Mouse (Mus musculus) ES-E14 (cell line): ENCODE results near the gene Hoxb3. TPM values are rescaled to one million over a fixed set of nuclear protein-coding genes. Genes with fewer than 3 reads are reported as not detected.

ENCODE experiments used
- DNase-seq: peaks from one replicate; pipeline ENCODE4 v3.0.0-alpha.2; 2013; ENCODE audit warnings: low read depth, low spot score
- H3K27ac ChIP-seq: 2 replicates; pipeline ENCODE4 v1.5.1; 2012; ENCODE audit warnings: low read depth, mild to moderate bottlenecking, low read length, moderate library complexity, mixed read lengths; ENCODE audit not compliant: poor library complexity, insufficient read depth, severe bottlenecking
- H3K36me3 ChIP-seq: 2 replicates; pipeline ENCODE4 v1.6.1; 2012; ENCODE audit warnings: mild to moderate bottlenecking, low read length, moderate library complexity, mixed read lengths; ENCODE audit not compliant: control insufficient read depth, poor library complexity, insufficient read depth, severe bottlenecking
- H3K4me1 ChIP-seq, 2 experiments: fragments of 150-350 bp in 1 of 2; sonication (generic) in 1 of 2; 2 replicates each; pipeline ENCODE4 v1.6.1; 2012; ENCODE audit warnings: low read length in 2 of 2, mild to moderate bottlenecking in 1 of 2, mixed read lengths in 1 of 2; ENCODE audit not compliant: control insufficient read depth in 2 of 2, insufficient read depth in 2 of 2, poor library complexity in 1 of 2
- H3K4me3 ChIP-seq, 2 experiments: fragments of 150-350 bp in 1 of 2; sonication (generic) in 1 of 2; 2 replicates each; pipeline ENCODE4 v1.5.1; 2012; ENCODE audit warnings: low read length in 2 of 2, low read depth in 1 of 2, mild to moderate bottlenecking in 1 of 2, mixed read lengths in 1 of 2; ENCODE audit not compliant: insufficient read depth in 1 of 2, poor library complexity in 1 of 2, severe bottlenecking in 1 of 2
- H3K9ac ChIP-seq: 2 replicates; pipeline ENCODE4 v1.6.1; 2012; ENCODE audit warnings: low read depth, mild to moderate bottlenecking, low read length, mixed read lengths; ENCODE audit not compliant: poor library complexity, insufficient read depth, severe bottlenecking
- H3K9me3 ChIP-seq: fragments of 150-350 bp; sonication (generic); 2 replicates; pipeline ENCODE4 v1.6.1; 2012; ENCODE audit warnings: low read depth, mild to moderate bottlenecking, low read length; ENCODE audit not compliant: control insufficient read depth, insufficient read depth
- CHD2 ChIP-seq: IDR thresholded peaks from 2 replicates; pipeline ENCODE4 v1.6.1; 2014; ENCODE audit warnings: mild to moderate bottlenecking, low read depth, low read length, inconsistent platforms
- HCFC1 ChIP-seq: IDR thresholded peaks from 2 replicates; pipeline ENCODE4 v1.6.1; 2012; ENCODE audit warnings: low read length, inconsistent platforms, borderline replicate concordance; ENCODE audit not compliant: insufficient read depth
- MAFK ChIP-seq: IDR thresholded peaks from 2 replicates; pipeline ENCODE4 v1.6.1; 2014; ENCODE audit warnings: mild to moderate bottlenecking, low read depth, low read length, inconsistent platforms; ENCODE audit not compliant: insufficient read depth
- ZC3H11A ChIP-seq: IDR thresholded peaks from 2 replicates; pipeline ENCODE4 v1.6.1; 2012; ENCODE audit warnings: low read depth, mild to moderate bottlenecking, inconsistent platforms, low read length, borderline replicate concordance
- ZNF384 ChIP-seq: IDR thresholded peaks from 2 replicates; pipeline ENCODE4 v1.6.1; 2012; ENCODE audit warnings: low read depth, low read length, inconsistent platforms
- in situ Hi-C, 2 experiments: fragments of 600-800 bp; cut with MboI; formaldehyde crosslinking; loops; one replicate each; pipeline ENCODE4 v1.15.1; 2025; ENCODE audit warnings: low sequenced_read_pairs in 2 of 2, inconsistent platforms in 1 of 2; ENCODE audit not compliant: unreplicated experiment in 2 of 2
- total RNA-seq: library from RNA; depleted of rRNA; stranded (reverse); fragments of 300-350 nt; gene quantifications from 2 replicates; pipeline ENCODE4 v1.2.3, GENCODE M21; 2012

Gene Hoxb3
- total RNA-seq, 1 experiment = 0.54 TPM

GRCm38 (mm10) chr11:96305505-96306182 lies 17.5 kb upstream of the Hoxb3 start:
- in situ Hi-C loops = loop anchor here in 1 of 2 experiments (10.0 kb wide), 1 partner anchor 249 kb away; no protein-coding TSS in a partner anchor
- no peak for DNase-seq
- H3K36me3 ChIP-seq = no peaks in the 10 kb centered on the region
- no peak for TF ChIP-seq HCFC1
- TF ChIP-seq CHD2 = no peak
- no peak for TF ChIP-seq ZC3H11A
- no peak overlapping the region for H3K27ac ChIP-seq
- H3K4me1 ChIP-seq = peaks cover 0 to 3% of the 10 kb centered on the region in 2 experiments; a peak in 1 of 4 replicates
- H3K4me3 ChIP-seq = no peak overlapping the region
- H3K9me3 ChIP-seq = no peaks in the 10 kb centered on the region
- no peak overlapping the region for H3K9ac ChIP-seq

GRCm38 (mm10) chr11:96306183-96306907 lies 16.8 kb upstream of the Hoxb3 start:
- Histone ChIP-seq H3K4me3 (no peak overlapping the region), H3K27ac (no peak overlapping the region), H3K36me3 (no peaks in the 10 kb centered on the region), H3K9ac (no peak overlapping the region), H3K9me3 (no peaks in the 10 kb centered on the region), H3K4me1 (peaks cover 0 to 3% of the 10 kb centered on the region in 2 experiments; a peak in 1 of 4 replicates)
- in situ Hi-C loops = loop anchor here in 1 of 2 experiments (10.0 kb wide), 1 partner anchor 248 kb away; no protein-coding TSS in a partner anchor
- TF ChIP-seq HCFC1 (no peak), ZC3H11A (no peak), ZNF384 (no peak), MAFK (no peak), CHD2 (no peak)
- DNase-seq = no peak

GRCm38 (mm10) chr11:96306908-96307269 lies 16.2 kb upstream of the Hoxb3 start:
- Histone ChIP-seq H3K9me3 (no peaks in the 10 kb centered on the region), H3K9ac (no peak overlapping the region), H3K36me3 (no peaks in the 10 kb centered on the region), H3K4me3 (no peak overlapping the region), H3K27ac (no peak overlapping the region), H3K4me1 (peaks cover 0 to 4% of the 10 kb centered on the region in 2 experiments; a peak in 2 of 4 replicates)
- DNase-seq = no peak
- in situ Hi-C loops = loop anchor here in 1 of 2 experiments (10.0 kb wide), 1 partner anchor 248 kb away; no protein-coding TSS in a partner anchor
- TF ChIP-seq ZNF384 = no peak
- TF ChIP-seq CHD2 = no peak
- no peak for TF ChIP-seq ZC3H11A
- TF ChIP-seq HCFC1 = no peak
- no peak for TF ChIP-seq MAFK

- in situ Hi-C loops = loop anchor here in 1 of 2 experiments (10.0 kb wide), 1 partner anchor 246 kb away; no protein-coding TSS in a partner anchor
- Histone ChIP-seq H3K4me3 (no peak overlapping the region), H3K27ac (no peak overlapping the region), H3K9ac (no peak overlapping the region), H3K9me3 (no peaks in the 10 kb centered on the region), H3K36me3 (no peaks in the 10 kb centered on the region), H3K4me1 (peaks cover 0 to 8% of the 10 kb centered on the region in 2 experiments; a peak in 2 of 4 replicates)
- DNase-seq = no peak
- TF ChIP-seq CHD2 = no peak
Observed at GRCm38 (mm10) chr11:96308763-96309162, 14.4 kb upstream of the Hoxb3 start.
